Mouse (Mus musculus) MEL (cell line): ENCODE data around the gene Slc25a19. TPM values are rescaled to one million over a fixed set of nuclear protein-coding genes. Genes with fewer than 3 reads are reported as not detected.

Experiments
- DNase-seq: peaks from one replicate; pipeline ENCODE4 v3.0.0; 2011; ENCODE audit warnings: low read depth, low spot score
- H3K27ac ChIP-seq: 2 replicates; pipeline ENCODE4 v1.5.1; 2012; ENCODE audit warnings: low read depth, mild to moderate bottlenecking, control low read depth, low read length, moderate library complexity; ENCODE audit not compliant: control insufficient read depth
- H3K27me3 ChIP-seq, 2 experiments: fragments of 150-350 bp in 1 of 2; sonication (generic) in 1 of 2; 2 replicates each; pipeline ENCODE4 v1.6.1; 2012; ENCODE audit warnings: low read length in 2 of 2, mild to moderate bottlenecking in 2 of 2, improper control_type of control experiment in 1 of 2, moderate library complexity in 1 of 2; ENCODE audit not compliant: insufficient read depth in 2 of 2, control insufficient read depth in 1 of 2
- H3K36me3 ChIP-seq, 2 experiments: 2 replicates each; pipeline ENCODE4 v1.6.1; 2012 to 2014; ENCODE audit warnings: low read length in 2 of 2, improper control_type of control experiment in 1 of 2, inconsistent platforms in 1 of 2, mild to moderate bottlenecking in 1 of 2; ENCODE audit not compliant: insufficient read depth in 2 of 2, control insufficient read depth in 1 of 2
- H3K4me1 ChIP-seq, 2 experiments: fragments of 150-350 bp in 1 of 2; sonication (generic) in 1 of 2; 2 replicates each; pipeline ENCODE4 v1.6.1; 2012; ENCODE audit warnings: low read length in 2 of 2, improper control_type of control experiment in 1 of 2, mild to moderate bottlenecking in 1 of 2; ENCODE audit not compliant: insufficient read depth in 2 of 2, control insufficient read depth in 1 of 2
- H3K4me3 ChIP-seq, 2 experiments: fragments of 150-350 bp in 1 of 2; sonication (generic) in 1 of 2; 2 replicates each; pipeline ENCODE4 v1.5.1; 2012; ENCODE audit warnings: low read depth in 2 of 2, low read length in 2 of 2, mild to moderate bottlenecking in 2 of 2, moderate library complexity in 2 of 2, control low read depth in 1 of 2, improper control_type of control experiment in 1 of 2; ENCODE audit not compliant: control insufficient read depth in 1 of 2, insufficient read depth in 1 of 2
- H3K79me2 ChIP-seq: 2 replicates; pipeline ENCODE4 v1.6.1; 2012; ENCODE audit warnings: mild to moderate bottlenecking, low read length, moderate library complexity; ENCODE audit not compliant: control insufficient read depth, poor library complexity, insufficient read depth
- H3K9ac ChIP-seq: 2 replicates; pipeline ENCODE4 v1.6.1; 2012; ENCODE audit warnings: low read depth, mild to moderate bottlenecking, control low read depth, low read length, moderate library complexity; ENCODE audit not compliant: control insufficient read depth, poor library complexity, severe bottlenecking
- H3K9me3 ChIP-seq: fragments of 150-350 bp; sonication (generic); replicated peaks from 2 replicates; pipeline ENCODE4 v1.6.1; 2012; ENCODE audit warnings: mild to moderate bottlenecking, low read length, improper control_type of control experiment, moderate library complexity; ENCODE audit not compliant: insufficient read depth
- BHLHE40 ChIP-seq: IDR thresholded peaks from 2 replicates; pipeline ENCODE4 v1.6.1; 2012; ENCODE audit warnings: low read depth, mild to moderate bottlenecking, inconsistent platforms, low read length, improper control_type of control experiment, borderline replicate concordance
- CHD1 ChIP-seq: IDR thresholded peaks from 2 replicates; pipeline ENCODE4 v1.6.1; 2012; ENCODE audit warnings: low read depth, mild to moderate bottlenecking, inconsistent platforms, low read length, improper control_type of control experiment
- CHD2 ChIP-seq: IDR thresholded peaks from 2 replicates; pipeline ENCODE4 v1.6.1; 2011; ENCODE audit warnings: low read length, improper control_type of control experiment
- E2F4 ChIP-seq: IDR thresholded peaks from 2 replicates; pipeline ENCODE4 v1.6.1; 2011; ENCODE audit warnings: low read depth, low read length, improper control_type of control experiment, borderline replicate concordance
- ELF1 ChIP-seq: IDR thresholded peaks from 2 replicates; pipeline ENCODE4 v1.6.1; 2014; ENCODE audit warnings: low read depth, mild to moderate bottlenecking, inconsistent platforms, low read length, improper control_type of control experiment, moderate library complexity
- EP300 ChIP-seq, 2 experiments: IDR thresholded peaks; 2 replicates each; pipeline ENCODE4 v1.6.1; 2011; ENCODE audit warnings: improper control_type of control experiment in 2 of 2, low read length in 2 of 2, low read depth in 1 of 2, mild to moderate bottlenecking in 1 of 2
- GABPA ChIP-seq: IDR thresholded peaks from 2 replicates; pipeline ENCODE4 v1.6.1; 2012; ENCODE audit warnings: low read depth, mild to moderate bottlenecking, inconsistent platforms, low read length, improper control_type of control experiment, moderate library complexity
- GATA1 ChIP-seq: IDR thresholded peaks from 2 replicates; pipeline ENCODE4 v1.6.1; 2011; ENCODE audit warnings: low read depth, low read length, improper control_type of control experiment
- HCFC1 ChIP-seq: IDR thresholded peaks from 2 replicates; pipeline ENCODE4 v1.6.1; 2012; ENCODE audit warnings: low read depth, mild to moderate bottlenecking, inconsistent platforms, low read length, improper control_type of control experiment, moderate library complexity
- KAT2A ChIP-seq: conservative IDR thresholded peaks from 2 replicates; pipeline ENCODE4 v1.6.1; 2012; ENCODE audit warnings: low read depth, low read length, improper control_type of control experiment, inconsistent platforms
- MAX ChIP-seq: IDR thresholded peaks from 2 replicates; pipeline ENCODE4 v1.6.1; 2011; ENCODE audit warnings: low read length, improper control_type of control experiment
- MAZ ChIP-seq: IDR thresholded peaks from 2 replicates; pipeline ENCODE4 v1.6.1; 2012; ENCODE audit warnings: low read depth, mild to moderate bottlenecking, inconsistent platforms, low read length, improper control_type of control experiment
- MEF2A ChIP-seq: IDR thresholded peaks from 2 replicates; pipeline ENCODE4 v1.6.1; 2014; ENCODE audit warnings: low read depth, mild to moderate bottlenecking, inconsistent platforms, low read length, improper control_type of control experiment; ENCODE audit not compliant: poor library complexity, insufficient replicate concordance, severe bottlenecking; ENCODE audit errors: extremely low read depth
- MXI1 ChIP-seq: IDR thresholded peaks from 2 replicates; pipeline ENCODE4 v1.6.1; 2011; ENCODE audit warnings: mild to moderate bottlenecking, low read depth, low read length, improper control_type of control experiment
- MYC ChIP-seq: IDR thresholded peaks from 2 replicates; pipeline ENCODE4 v1.6.1; 2011; ENCODE audit warnings: low read depth, mild to moderate bottlenecking, low read length, improper control_type of control experiment, moderate library complexity
- RAD21 ChIP-seq: IDR thresholded peaks from 2 replicates; pipeline ENCODE4 v1.6.1; 2011; ENCODE audit warnings: mild to moderate bottlenecking, low read depth, low read length, improper control_type of control experiment
- SIN3A ChIP-seq: IDR thresholded peaks from 2 replicates; pipeline ENCODE4 v1.6.1; 2012; ENCODE audit warnings: low read length, improper control_type of control experiment, inconsistent platforms
- TCF12 ChIP-seq: IDR thresholded peaks from 2 replicates; pipeline ENCODE4 v1.6.1; 2014; ENCODE audit warnings: low read depth, mild to moderate bottlenecking, inconsistent platforms, low read length, improper control_type of control experiment, moderate library complexity
- UBTF ChIP-seq: IDR thresholded peaks from 2 replicates; pipeline ENCODE4 v1.6.1; 2012; ENCODE audit warnings: low read depth, mild to moderate bottlenecking, inconsistent platforms, low read length, improper control_type of control experiment, moderate library complexity, borderline replicate concordance; ENCODE audit not compliant: insufficient read depth
- USF1 ChIP-seq: IDR thresholded peaks from 2 replicates; pipeline ENCODE4 v1.6.1; 2014; ENCODE audit warnings: low read depth, mild to moderate bottlenecking, inconsistent platforms, low read length, improper control_type of control experiment, moderate library complexity
- USF2 ChIP-seq, 2 experiments: IDR thresholded peaks; 2 replicates each; pipeline ENCODE4 v1.6.1; 2011 to 2012; ENCODE audit warnings: improper control_type of control experiment in 2 of 2, low read length in 2 of 2, borderline replicate concordance in 1 of 2, inconsistent platforms in 1 of 2, low read depth in 1 of 2, mild to moderate bottlenecking in 1 of 2; ENCODE audit not compliant: insufficient read depth in 1 of 2
- ZKSCAN1 ChIP-seq: IDR thresholded peaks from 2 replicates; pipeline ENCODE4 v1.6.1; 2012; ENCODE audit warnings: low read depth, mild to moderate bottlenecking, inconsistent platforms, low read length, improper control_type of control experiment, moderate library complexity
- ZNF384 ChIP-seq: IDR thresholded peaks from 2 replicates; pipeline ENCODE4 v1.6.1; 2012; ENCODE audit warnings: low read depth, mild to moderate bottlenecking, inconsistent platforms, low read length, improper control_type of control experiment
- polyA plus RNA-seq, 2 experiments: library from polyadenylated mRNA; stranded (reverse) in 1 of 2; unstranded in 1 of 2; fragments of >175 nt in 1 of 2; fragments of >200 nt in 1 of 2; gene quantifications; 2 replicates each; pipeline versions ENCODE4 v1.2.1 to v1.2.4; 2012; ENCODE audit warnings: low replicate concordance in 2 of 2, low read depth in 1 of 2; ENCODE audit not compliant: insufficient read length in 2 of 2, insufficient read depth in 1 of 2, missing spikeins in 1 of 2
- total RNA-seq: library from RNA; depleted of rRNA; stranded (reverse); fragments of 300-350 nt; gene quantifications from 2 replicates; pipeline ENCODE4 v1.2.3, GENCODE M21; 2012

The Slc25a19 gene
- total and polyA plus RNA-seq, 3 experiments = 35.3 to 43.1 TPM; not detected in 1

GRCm38 (mm10) chr11:115670451-115671050 lies 42.5 kb upstream of the Slc25a19 start:
- Histone ChIP-seq H3K27me3 (no peaks in the 10 kb centered on the region), H3K36me3 (peaks cover 24 to 26% of the 10 kb centered on the region in 2 experiments), H3K79me2 (peaks cover 91% of the 10 kb centered on the region), H3K4me1 (peaks cover 16% of the 10 kb centered on the region in 2 experiments), H3K9me3 (no peaks in the 10 kb centered on the region), H3K9ac (no peak overlapping the region), H3K27ac (no peak overlapping the region), H3K4me3 (no peak overlapping the region)
- DNase-seq = no peak
- TF ChIP-seq KAT2A (no peak), UBTF (no peak), MAZ (no peak), EP300 (IDR thresholded peaks at IDR 0.05; ENCODE audit: low read depth in 1 of 2, low read length in 2 of 2) (no peak), ZKSCAN1 (no peak)

GRCm38 (mm10) chr11:115663676-115664335 lies 35.7 kb upstream of the Slc25a19 start:
- H3K4me1 ChIP-seq = peaks cover 8 to 20% of the 10 kb centered on the region in 2 experiments

GRCm38 (mm10) chr11:115660376-115660775 lies 32.3 kb upstream of the Slc25a19 start:
- Histone ChIP-seq H3K9me3 (no peaks in the 10 kb centered on the region), H3K4me1 (peaks cover 9 to 23% of the 10 kb centered on the region in 2 experiments), H3K36me3 (peaks cover 30 to 33% of the 10 kb centered on the region in 2 experiments), H3K79me2 (peaks cover 79% of the 10 kb centered on the region), H3K27me3 (no peaks in the 10 kb centered on the region), H3K9ac (no peak overlapping the region), H3K4me3 (no peak overlapping the region), H3K27ac (no peak overlapping the region)
- DNase-seq = no peak
- TF ChIP-seq BHLHE40 (no peak), USF2 (IDR thresholded peaks at IDR 0.05; ENCODE audit: borderline replicate concordance in 1 of 2, insufficient read depth in 1 of 2, low read depth in 1 of 2, low read length in 2 of 2) (no peak), EP300 (IDR thresholded peaks at IDR 0.05; ENCODE audit: low read depth in 1 of 2, low read length in 2 of 2) (no peak), HCFC1 (no peak), SIN3A (no peak), E2F4 (no peak), CHD1 (no peak), USF1 (no peak), TCF12 (no peak), MYC (no peak), CHD2 (no peak), MXI1 (no peak), MAZ (no peak), GABPA (no peak), MAX (no peak), MEF2A (no peak), GATA1 (no peak), ELF1 (no peak), RAD21 (no peak)

More at GRCm38 (mm10) chr11:115663676-115664335, 35.7 kb upstream of the Slc25a19 start:
- DNase-seq = no peak
- H3K36me3 ChIP-seq = peaks cover 24 to 35% of the 10 kb centered on the region in 2 experiments
- H3K79me2 ChIP-seq = peaks cover 87% of the 10 kb centered on the region
- no peak overlapping the region for H3K4me3 ChIP-seq
- no peak overlapping the region for H3K27ac ChIP-seq
- no peaks in the 10 kb centered on the region for H3K9me3 ChIP-seq
- H3K27me3 ChIP-seq = no peaks in the 10 kb centered on the region
- TF ChIP-seq ZNF384 (peak; percentile 52; the same call in 1 of the 2 replicates), BHLHE40 (no peak)
- no peak overlapping the region for H3K9ac ChIP-seq
